Mouse (Mus musculus) midbrain, embryonic 15.5 days (tissue): ENCODE measurements around the gene Atp8b5. TPM values are rescaled to one million over a fixed set of nuclear protein-coding genes. Genes with fewer than 3 reads are reported as not detected.

ENCODE experiments used
- ATAC-seq: fragments of 200-750 bp; cut with Nextera tagmentation; replicated peaks from 2 replicates; pipeline ENCODE4 v1.8.0; 2017; ENCODE audit warnings: moderate TSS enrichment
- H3K27ac ChIP-seq: fragments of 300-500 bp; sonication (generic); 2 replicates; pipeline ENCODE4 v1.5.1; 2015; ENCODE audit warnings: mild to moderate bottlenecking, inconsistent platforms
- H3K27me3 ChIP-seq: fragments of 300-500 bp; sonication (generic); replicated peaks from 2 replicates; pipeline ENCODE4 v1.6.1; 2015; ENCODE audit warnings: inconsistent platforms
- H3K36me3 ChIP-seq: fragments of 300-500 bp; sonication (generic); replicated peaks from 2 replicates; pipeline ENCODE4 v1.6.1; 2015; ENCODE audit warnings: inconsistent platforms
- H3K4me1 ChIP-seq: fragments of 300-500 bp; sonication (generic); 2 replicates; pipeline ENCODE4 v1.6.1; 2015; ENCODE audit warnings: inconsistent platforms
- H3K4me2 ChIP-seq: fragments of 300-500 bp; sonication (generic); 2 replicates; pipeline ENCODE4 v1.6.1; 2015; ENCODE audit warnings: inconsistent platforms, mild to moderate bottlenecking, moderate library complexity
- H3K4me3 ChIP-seq: fragments of 300-500 bp; sonication (generic); 2 replicates; pipeline ENCODE4 v1.5.1; 2015; ENCODE audit warnings: mild to moderate bottlenecking, inconsistent platforms
- H3K9ac ChIP-seq: fragments of 300-500 bp; sonication (generic); 2 replicates; pipeline ENCODE4 v1.6.1; 2015; ENCODE audit warnings: mild to moderate bottlenecking, inconsistent platforms
- H3K9me3 ChIP-seq: fragments of 300-500 bp; sonication (generic); 2 replicates; pipeline ENCODE4 v1.6.1; 2016; ENCODE audit warnings: inconsistent platforms
- WGBS: fragments of 180-500 bp; shearing (Covaris S2); methylation state at CpG from one replicate; pipeline ENCODE4 v1.1.7; 2015; ENCODE audit warnings: mixed read lengths; 5-methylcytosine and 5-hydroxymethylcytosine counted together
- polyA plus RNA-seq: library from polyadenylated mRNA; unstranded; fragments of >200 nt; fragmentation: Nextera tagmentation; extraction: Ambion mirVana; gene quantifications from 2 replicates; pipeline ENCODE4 v1.2.1, GENCODE M21; 2015

The Atp8b5 gene
- polyA plus RNA-seq, 1 experiment from 2014 or later = 0.46 TPM

GRCm38 (mm10) chr4:43334771-43335170, 67.8 kb downstream of the Atp8b5 start:
- Histone ChIP-seq H3K4me2 (no peak overlapping the region), H3K9me3 (0 out of 2 replicates have a peak, but pooled peaks cover 8% of the 10 kb centered on the region), H3K27me3 (no peaks in the 10 kb centered on the region), H3K36me3 (no peaks in the 10 kb centered on the region), H3K4me3 (no peak overlapping the region), H3K27ac (no peak overlapping the region), H3K4me1 (no peaks in the 10 kb centered on the region), H3K9ac (no peak overlapping the region)
- ATAC-seq = no peak
- 50% methylated on average over 2 of the region's 2 CpGs for WGBS

GRCm38 (mm10) chr4:43336176-43336575, 69.2 kb downstream of the Atp8b5 start:
- no peak for ATAC-seq
- no peak overlapping the region for H3K27ac ChIP-seq

GRCm38 (mm10) chr4:43340096-43340804, 73.3 kb downstream of the Atp8b5 start:
- Histone ChIP-seq H3K9ac (no peak overlapping the region), H3K27me3 (no peaks in the 10 kb centered on the region), H3K27ac (no peak overlapping the region), H3K9me3 (0 out of 2 replicates have a peak, but pooled peaks cover 8% of the 10 kb centered on the region), H3K4me3 (no peak overlapping the region), H3K36me3 (no peaks in the 10 kb centered on the region), H3K4me1 (no peaks in the 10 kb centered on the region), H3K4me2 (no peak overlapping the region)
- no peak for ATAC-seq
- 75% methylated on average over 4 of the region's 4 CpGs for WGBS

More at GRCm38 (mm10) chr4:43336176-43336575, 69.2 kb downstream of the Atp8b5 start:
- no peak overlapping the region for H3K4me2 ChIP-seq
- H3K27me3 ChIP-seq = no peaks in the 10 kb centered on the region
- H3K36me3 ChIP-seq = no peaks in the 10 kb centered on the region
- H3K9ac ChIP-seq = no peak overlapping the region
- H3K4me3 ChIP-seq = no peak overlapping the region
- no peaks in the 10 kb centered on the region for H3K4me1 ChIP-seq
- 0 out of 2 replicates have a peak, but pooled peaks cover 8% of the 10 kb centered on the region for H3K9me3 ChIP-seq

DNA sequence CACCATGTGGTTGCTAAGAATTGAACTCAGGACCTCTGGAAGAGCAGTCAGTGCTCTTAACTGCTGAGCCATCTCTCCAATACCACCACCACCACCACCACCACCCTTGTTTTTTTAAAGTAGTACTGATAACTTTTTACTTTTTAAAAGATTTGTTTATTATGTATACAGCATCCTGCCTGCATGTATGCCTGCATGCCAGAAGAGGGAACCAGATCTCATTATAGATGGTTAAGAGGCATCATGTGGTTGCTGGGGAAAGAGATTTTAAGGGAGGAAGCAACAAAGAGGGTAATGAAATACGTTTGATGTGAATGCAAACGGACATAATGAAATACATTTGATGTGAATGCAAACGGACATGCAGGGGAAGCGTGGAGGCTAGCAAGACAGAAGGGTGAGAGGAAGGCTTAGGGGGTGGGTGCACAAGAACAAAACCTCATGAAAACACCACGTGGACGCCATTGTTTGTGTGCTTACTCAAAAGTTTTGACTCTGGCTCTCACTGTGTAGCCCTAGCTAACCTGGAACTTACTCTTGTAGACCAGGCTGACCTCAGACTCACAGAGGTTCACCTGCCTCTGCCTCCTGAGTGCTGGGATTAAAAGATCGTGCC, 74.4 kb downstream of the Atp8b5 start:
- H3K9me3 ChIP-seq = 0 out of 2 replicates have a peak, but pooled peaks cover 3% of the 10 kb centered on the region

GRCm38 (mm10) chr4:43342443-43342842, 75.5 kb downstream of the Atp8b5 start:
- Histone ChIP-seq H3K4me3 (no peak overlapping the region), H3K9me3 (no peaks in the 10 kb centered on the region), H3K27ac (no peak overlapping the region), H3K9ac (no peak overlapping the region), H3K4me1 (no peaks in the 10 kb centered on the region), H3K27me3 (no peaks in the 10 kb centered on the region), H3K36me3 (no peaks in the 10 kb centered on the region), H3K4me2 (no peak overlapping the region)
- ATAC-seq = no peak
- WGBS = 87% methylated on average over 10 of the region's 10 CpGs

More for the DNA sequence above, 74.4 kb downstream of the Atp8b5 start:
- no peak overlapping the region for H3K9ac ChIP-seq
- no peak overlapping the region for H3K4me2 ChIP-seq
- no peaks in the 10 kb centered on the region for H3K27me3 ChIP-seq
- ATAC-seq = no peak
- WGBS = 31% methylated on average over 7 of the region's 7 CpGs
- H3K27ac ChIP-seq = no peak overlapping the region
- H3K4me3 ChIP-seq = no peak overlapping the region
- no peaks in the 10 kb centered on the region for H3K4me1 ChIP-seq
- no peaks in the 10 kb centered on the region for H3K36me3 ChIP-seq

- Histone ChIP-seq H3K9ac (no peak overlapping the region), H3K9me3 (no peaks in the 10 kb centered on the region), H3K4me3 (no peak overlapping the region), H3K4me1 (no peaks in the 10 kb centered on the region), H3K27me3 (no peaks in the 10 kb centered on the region), H3K36me3 (no peaks in the 10 kb centered on the region), H3K27ac (no peak overlapping the region), H3K4me2 (no peak overlapping the region)
- no peak for ATAC-seq
- WGBS = 87% methylated on average over 2 of the region's 2 CpGs
Observed at GRCm38 (mm10) chr4:43344932-43345331, 78.0 kb downstream of the Atp8b5 start.

DNA sequence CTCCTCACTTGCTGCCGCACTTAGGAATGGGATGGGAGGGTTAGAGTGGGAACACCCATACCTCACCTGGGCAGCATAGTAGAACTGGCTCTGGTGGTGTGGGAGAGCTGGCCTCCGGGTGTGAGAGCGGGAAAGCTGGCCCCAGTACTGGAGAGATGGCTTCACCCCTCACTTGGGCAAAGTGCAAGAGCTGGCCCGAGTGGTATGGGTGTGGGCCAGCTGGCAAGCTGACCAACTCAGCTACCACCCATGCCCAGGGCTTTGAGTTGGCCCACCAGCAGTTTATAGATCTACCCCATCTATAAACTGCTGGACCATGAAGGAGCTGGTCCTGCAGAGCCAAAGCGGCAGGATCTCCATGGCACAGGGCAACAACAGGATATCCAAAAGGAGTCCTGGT, 82.2 kb downstream of the Atp8b5 start:
- H3K4me2 ChIP-seq = no peak overlapping the region
- no peaks in the 10 kb centered on the region for H3K27me3 ChIP-seq
- 87% methylated on average over 5 of the region's 5 CpGs for WGBS
- H3K4me3 ChIP-seq = no peak overlapping the region
- H3K27ac ChIP-seq = no peak overlapping the region
- no peak overlapping the region for H3K9ac ChIP-seq
- no peak for ATAC-seq
- H3K4me1 ChIP-seq = no peaks in the 10 kb centered on the region
- H3K36me3 ChIP-seq = no peaks in the 10 kb centered on the region
- no peaks in the 10 kb centered on the region for H3K9me3 ChIP-seq

DNA sequence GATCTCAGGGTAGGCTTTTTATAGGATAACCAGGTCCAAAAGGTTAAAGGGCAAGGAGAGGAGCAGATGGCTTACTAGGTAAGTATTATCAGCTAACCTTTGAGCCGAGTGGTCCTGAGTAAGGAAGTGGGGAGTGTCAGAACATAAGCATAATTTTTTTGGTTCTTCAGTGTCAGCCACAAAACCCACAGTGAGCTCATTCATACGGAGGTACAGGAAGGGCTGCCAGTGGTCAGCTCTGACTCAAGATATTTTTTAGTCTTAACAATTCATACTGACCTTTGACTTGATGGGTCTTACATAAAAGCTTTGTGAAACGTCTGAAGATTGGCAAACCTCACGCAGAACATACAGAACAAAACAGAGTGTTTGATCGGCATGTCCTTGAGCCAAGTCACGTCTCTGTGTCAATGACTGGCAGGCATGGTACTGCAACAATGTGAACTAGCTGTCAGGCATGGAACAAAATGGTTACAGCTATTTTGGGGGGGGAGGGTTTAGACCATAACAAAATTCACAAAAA, 83.1 kb downstream of the Atp8b5 start:
- Histone ChIP-seq H3K4me3 (no peak overlapping the region), H3K4me2 (no peak overlapping the region), H3K36me3 (no peaks in the 10 kb centered on the region), H3K9ac (no peak overlapping the region), H3K27ac (no peak overlapping the region), H3K27me3 (no peaks in the 10 kb centered on the region), H3K4me1 (no peaks in the 10 kb centered on the region), H3K9me3 (no peaks in the 10 kb centered on the region)
- WGBS = 79% methylated on average over 6 of the region's 6 CpGs
- ATAC-seq = no peak

DNA sequence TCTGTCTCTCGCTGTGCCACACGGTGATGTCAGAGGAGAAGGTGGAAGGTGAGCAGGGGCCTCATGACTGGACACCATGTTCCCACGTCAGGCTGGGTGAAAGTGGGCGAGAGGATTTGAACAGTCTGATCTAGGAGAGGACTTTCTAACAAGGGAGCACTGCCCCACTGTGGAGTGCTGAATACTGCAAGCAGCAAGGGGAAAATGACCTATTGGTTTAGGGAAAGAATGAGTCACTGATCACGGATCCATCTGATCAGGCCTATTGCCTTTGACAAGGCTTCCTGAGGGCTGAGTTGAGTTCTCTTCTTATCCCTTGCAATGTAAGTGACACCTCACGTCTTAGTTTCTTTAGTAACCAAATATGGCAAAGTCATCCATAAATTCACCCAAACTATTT, 86.7 kb downstream of the Atp8b5 start:
- Histone ChIP-seq H3K4me3 (no peak overlapping the region), H3K9me3 (no peaks in the 10 kb centered on the region), H3K4me1 (no peaks in the 10 kb centered on the region), H3K36me3 (no peaks in the 10 kb centered on the region), H3K27ac (no peak overlapping the region), H3K4me2 (no peak overlapping the region), H3K9ac (no peak overlapping the region), H3K27me3 (no peaks in the 10 kb centered on the region)
- ATAC-seq = no peak
- WGBS = 86% methylated on average over 6 of the region's 6 CpGs

DNA sequence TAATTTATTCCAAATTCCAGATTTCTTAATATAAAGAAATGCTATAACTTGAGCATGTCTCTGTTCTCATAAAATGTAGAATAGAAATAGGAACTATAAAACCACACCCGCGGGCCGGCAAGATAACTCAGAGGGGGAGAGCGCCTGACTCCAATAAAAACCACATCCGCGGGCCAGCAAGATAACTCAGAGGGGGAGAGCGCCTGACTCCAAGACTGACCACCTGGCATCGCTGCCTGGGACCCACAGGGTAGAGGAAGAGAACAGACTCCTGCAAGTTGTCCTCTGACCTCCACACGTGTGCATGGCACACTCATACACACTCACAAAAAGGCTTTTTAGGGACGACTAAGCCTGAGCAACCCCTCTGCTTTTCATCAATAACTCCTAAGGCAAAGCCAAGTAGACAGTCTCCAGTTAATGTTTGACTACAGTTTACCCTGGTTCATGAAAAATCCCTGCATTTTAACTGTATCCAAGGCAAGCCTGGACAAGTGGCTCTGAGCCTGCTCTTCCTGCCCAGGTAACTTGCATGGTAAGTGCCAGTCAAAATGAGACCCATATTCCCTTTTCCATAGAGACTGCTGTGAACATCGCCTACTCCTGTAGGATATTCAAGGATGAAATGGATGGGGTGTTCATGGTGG, 98.1 kb downstream of the Atp8b5 start:
- Histone ChIP-seq H3K27me3 (no peaks in the 10 kb centered on the region), H3K4me2 (no peak overlapping the region), H3K4me3 (no peak overlapping the region), H3K27ac (no peak overlapping the region), H3K36me3 (no peaks in the 10 kb centered on the region), H3K4me1 (no peaks in the 10 kb centered on the region), H3K9me3 (no peaks in the 10 kb centered on the region), H3K9ac (no peak overlapping the region)
- 90% methylated on average over 11 of the region's 11 CpGs for WGBS
- no peak for ATAC-seq

GRCm38 (mm10) chr4:43367295-43367694, 100.3 kb downstream of the Atp8b5 start:
- H3K9ac ChIP-seq = no peak overlapping the region
- ATAC-seq = no peak
- H3K4me3 ChIP-seq = no peak overlapping the region
- no peak overlapping the region for H3K4me2 ChIP-seq
- H3K9me3 ChIP-seq = no peaks in the 10 kb centered on the region
- H3K36me3 ChIP-seq = no peaks in the 10 kb centered on the region
- WGBS = 85% methylated on average over 5 of the region's 5 CpGs
- H3K27ac ChIP-seq = no peak overlapping the region
- H3K27me3 ChIP-seq = no peaks in the 10 kb centered on the region
- no peaks in the 10 kb centered on the region for H3K4me1 ChIP-seq

- Histone ChIP-seq H3K9me3 (no peaks in the 10 kb centered on the region), H3K27ac (no peak overlapping the region), H3K4me2 (no peak overlapping the region), H3K4me1 (no peaks in the 10 kb centered on the region), H3K27me3 (no peaks in the 10 kb centered on the region), H3K4me3 (no peak overlapping the region), H3K9ac (no peak overlapping the region), H3K36me3 (no peaks in the 10 kb centered on the region)
- no peak for ATAC-seq
- 93% methylated on average over 9 of the region's 9 CpGs for WGBS
Observed at GRCm38 (mm10) chr4:43367787-43368186, 100.8 kb downstream of the Atp8b5 start.
